Mouse (Mus musculus) forebrain, embryonic 12.5 days (tissue): ENCODE measurements at regions not wholly inside any gene's neighbourhood (a gene's known extent, or its start where the extent isn't known, plus 50 kb on each side); places are given as distances from the start of the nearest gene placed in this dataset.
"Not testable (repeated sequence)": the region's sequence is repeated elsewhere in the genome, so short reads cannot be mapped to it uniquely, and the experiment has no call there.

Experiments
- ATAC-seq: fragments of 200-750 bp; cut with Nextera tagmentation; 2 replicates; pipeline ENCODE4 v1.8.0; 2017; ENCODE audit warnings: moderate TSS enrichment; ENCODE audit not compliant: low FRiP score
- H3K27ac ChIP-seq: fragments of 300-500 bp; sonication (generic); 2 replicates; pipeline ENCODE4 v1.5.1; 2016; ENCODE audit warnings: mild to moderate bottlenecking
- H3K27me3 ChIP-seq: fragments of 300-500 bp; sonication (generic); 2 replicates; pipeline ENCODE4 v1.6.1; 2016; ENCODE audit warnings: mild to moderate bottlenecking
- H3K36me3 ChIP-seq: fragments of 300-500 bp; sonication (generic); replicated peaks from 2 replicates; pipeline ENCODE4 v1.6.1; 2016; ENCODE audit warnings: mild to moderate bottlenecking
- H3K4me1 ChIP-seq: fragments of 300-500 bp; sonication (generic); 2 replicates; pipeline ENCODE4 v1.6.1; 2016
- H3K4me2 ChIP-seq: fragments of 300-500 bp; sonication (generic); 2 replicates; pipeline ENCODE4 v1.6.1; 2016; ENCODE audit warnings: mild to moderate bottlenecking, moderate library complexity
- H3K4me3 ChIP-seq: fragments of 300-500 bp; sonication (generic); replicated peaks from 2 replicates; pipeline ENCODE4 v1.5.1; 2016; ENCODE audit warnings: mild to moderate bottlenecking
- H3K9ac ChIP-seq: fragments of 300-500 bp; sonication (generic); 2 replicates; pipeline ENCODE4 v1.6.1; 2016; ENCODE audit warnings: mild to moderate bottlenecking
- H3K9me3 ChIP-seq: fragments of 300-500 bp; sonication (generic); 2 replicates; pipeline ENCODE4 v1.6.1; 2016
- WGBS: fragments of 180-500 bp; shearing (Covaris S2); methylation state at CpG from one replicate; pipeline ENCODE4 v1.1.7; 2016; 5-methylcytosine and 5-hydroxymethylcytosine counted together

DNA sequence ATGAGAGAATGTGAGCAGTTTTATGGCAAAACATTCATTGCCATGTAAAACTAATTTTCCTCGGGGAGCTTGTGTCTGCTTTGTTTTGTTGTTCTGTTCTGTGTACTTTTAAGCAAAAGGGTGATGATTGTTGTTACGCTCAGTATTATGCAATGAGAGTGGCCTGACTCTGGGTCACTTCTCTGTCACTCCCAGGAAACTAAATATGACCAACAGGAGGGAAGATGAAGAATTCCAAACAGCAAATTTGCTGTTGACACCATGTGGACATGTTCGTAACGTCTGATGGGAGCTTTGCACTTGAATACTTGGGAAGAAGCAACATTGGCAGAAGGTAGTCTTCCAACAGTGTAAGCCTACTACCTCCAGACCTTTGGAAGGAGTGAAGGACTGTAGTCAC, 159.7 kb upstream of the Ptgfr start:
- Histone ChIP-seq H3K4me1 (no peaks in the 10 kb centered on the region), H3K9me3 (no peaks in the 10 kb centered on the region), H3K4me2 (no peak overlapping the region), H3K36me3 (no peaks in the 10 kb centered on the region), H3K27me3 (no peaks in the 10 kb centered on the region), H3K27ac (no peak overlapping the region), H3K4me3 (no peak overlapping the region), H3K9ac (no peak overlapping the region)
- ATAC-seq = no peak
- WGBS = 93% methylated on average over 4 of the region's 4 CpGs

DNA sequence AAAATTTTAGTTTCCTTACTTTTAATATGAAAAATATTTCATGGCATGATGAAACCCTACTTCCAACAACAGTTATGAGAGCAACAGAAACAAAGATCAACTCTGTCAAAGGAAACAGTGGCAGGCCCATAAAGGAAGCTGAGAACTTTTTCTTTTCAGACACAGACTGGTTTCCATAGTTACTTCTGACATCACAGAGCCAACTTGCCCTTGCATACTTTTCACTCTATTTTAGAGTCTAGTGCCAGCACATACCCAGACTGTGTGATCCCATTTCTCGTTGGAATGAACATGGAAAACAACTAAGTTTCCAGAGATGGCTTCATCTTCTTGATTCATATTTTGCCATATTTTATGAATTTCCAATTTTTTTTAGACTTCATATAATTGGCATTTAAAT, 150.8 kb upstream of the Ptgfr start:
- WGBS = 71% methylated on average over 1 of the region's 1 CpGs

DNA sequence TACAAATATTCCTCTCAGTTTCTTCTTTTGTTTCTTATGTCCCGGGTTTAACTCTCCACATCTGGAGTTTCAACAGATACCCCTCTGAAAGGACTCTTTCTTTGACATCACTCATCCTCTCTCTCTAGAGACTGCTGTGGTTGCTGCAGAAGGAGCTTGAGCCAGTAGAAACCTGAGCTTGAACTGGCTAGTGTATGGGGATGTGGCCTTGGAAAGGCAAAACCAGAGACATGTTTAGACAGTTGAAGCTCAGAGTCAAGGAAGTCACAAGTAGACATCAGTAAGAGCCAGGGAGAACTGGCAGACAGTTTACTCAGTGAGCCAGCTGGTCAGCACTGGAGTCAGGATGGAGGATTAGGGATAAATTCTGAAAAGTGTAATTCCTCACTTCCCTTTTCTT, 140.7 kb upstream of the Ptgfr start:
- no peak overlapping the region for H3K27ac ChIP-seq
- H3K4me2 ChIP-seq = no peak overlapping the region
- WGBS = 76% methylated on average over 1 of the region's 1 CpGs
- no peak overlapping the region for H3K9ac ChIP-seq
- no peaks in the 10 kb centered on the region for H3K36me3 ChIP-seq
- ATAC-seq = no peak
- H3K27me3 ChIP-seq = no peaks in the 10 kb centered on the region
- H3K4me1 ChIP-seq = no peaks in the 10 kb centered on the region
- no peak overlapping the region for H3K4me3 ChIP-seq
- H3K9me3 ChIP-seq = no peaks in the 10 kb centered on the region

More for the DNA sequence above, 150.8 kb upstream of the Ptgfr start:
- Histone ChIP-seq H3K9ac (no peak overlapping the region), H3K4me3 (no peak overlapping the region), H3K27ac (no peak overlapping the region), H3K36me3 (no peaks in the 10 kb centered on the region), H3K27me3 (no peaks in the 10 kb centered on the region), H3K9me3 (no peaks in the 10 kb centered on the region), H3K4me1 (no peaks in the 10 kb centered on the region), H3K4me2 (no peak overlapping the region)
- no peak for ATAC-seq

DNA sequence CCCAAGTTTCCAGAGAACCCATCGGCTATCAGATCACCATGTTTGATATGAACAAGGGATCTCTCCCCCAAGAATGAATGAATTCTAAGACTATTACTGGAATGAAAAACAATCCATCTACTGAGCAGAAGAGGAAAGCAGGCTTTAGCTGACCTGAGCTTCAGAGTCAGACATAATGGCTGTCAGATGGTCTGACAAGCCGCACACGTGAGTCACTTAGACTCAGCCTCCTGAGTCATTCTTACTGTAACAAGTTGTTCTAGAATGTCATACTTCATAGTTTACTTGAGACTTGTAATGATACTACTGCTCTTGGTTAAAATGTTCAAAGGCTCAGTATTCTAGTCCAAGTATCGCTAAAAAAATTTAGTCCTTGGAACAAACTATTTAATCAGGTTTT, 140.2 kb upstream of the Ptgfr start:
- WGBS = 90% methylated on average over 4 of the region's 4 CpGs
- ATAC-seq = no peak
- no peaks in the 10 kb centered on the region for H3K4me1 ChIP-seq
- no peak overlapping the region for H3K27ac ChIP-seq
- no peaks in the 10 kb centered on the region for H3K27me3 ChIP-seq
- no peaks in the 10 kb centered on the region for H3K36me3 ChIP-seq
- no peak overlapping the region for H3K4me2 ChIP-seq
- no peak overlapping the region for H3K4me3 ChIP-seq
- no peaks in the 10 kb centered on the region for H3K9me3 ChIP-seq
- no peak overlapping the region for H3K9ac ChIP-seq

DNA sequence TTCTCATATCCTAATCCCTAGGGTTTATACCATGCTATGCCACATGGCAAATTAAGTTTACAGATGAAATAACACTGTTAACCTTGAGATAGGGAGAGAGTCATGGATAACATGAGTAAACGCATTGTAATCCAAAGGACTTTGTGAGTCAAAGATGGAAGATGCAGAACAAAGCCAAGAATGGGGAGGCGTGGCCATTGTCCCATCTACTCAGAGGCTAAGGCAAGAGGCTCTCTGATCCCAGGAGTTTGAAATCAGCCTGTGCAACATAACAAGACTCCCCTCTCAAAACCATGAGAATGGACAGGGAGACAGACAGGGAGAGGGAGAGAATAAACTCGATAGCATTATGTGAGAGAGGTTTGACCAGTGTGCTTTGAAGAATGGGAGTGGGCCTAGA, 112.4 kb upstream of the Ptgfr start:
- H3K9ac ChIP-seq = no peak overlapping the region
- WGBS = 82% methylated on average over 3 of the region's 3 CpGs
- no peak overlapping the region for H3K4me2 ChIP-seq
- H3K9me3 ChIP-seq = no peaks in the 10 kb centered on the region
- no peak overlapping the region for H3K27ac ChIP-seq
- no peak overlapping the region for H3K4me3 ChIP-seq
- H3K4me1 ChIP-seq = no peaks in the 10 kb centered on the region
- ATAC-seq = no peak
- H3K27me3 ChIP-seq = no peaks in the 10 kb centered on the region
- no peaks in the 10 kb centered on the region for H3K36me3 ChIP-seq

DNA sequence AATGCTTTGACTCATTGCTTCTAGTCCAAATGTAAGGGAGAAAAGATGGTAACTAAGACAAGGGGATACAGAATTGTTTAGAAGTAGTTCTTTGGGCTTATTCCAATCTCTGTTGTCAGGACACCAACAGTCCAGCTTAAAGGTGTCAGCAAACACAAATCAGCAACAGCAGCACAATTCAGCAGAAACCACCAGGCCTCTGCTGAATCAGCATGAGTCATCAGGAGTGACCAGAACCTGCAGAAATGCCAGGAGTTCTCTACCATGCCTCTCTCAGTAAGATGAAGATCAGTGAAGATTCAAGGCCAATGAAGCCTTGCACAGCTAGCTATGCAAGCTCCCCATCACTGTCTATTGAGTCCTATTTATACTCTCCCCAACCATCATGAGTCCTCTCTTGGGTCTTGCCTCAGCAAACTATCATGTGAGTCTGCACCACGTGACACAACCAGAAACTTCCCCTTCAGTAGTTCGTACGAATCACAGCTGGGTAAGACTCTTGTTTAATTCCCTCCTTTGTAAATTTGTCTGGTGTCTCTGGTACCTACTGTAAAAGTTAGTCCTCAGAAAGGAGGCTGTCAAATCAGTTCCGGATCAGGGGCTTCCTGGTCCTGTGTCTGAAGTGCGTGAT, 110.7 kb upstream of the Ptgfr start:
- Histone ChIP-seq H3K4me1 (no peaks in the 10 kb centered on the region), H3K9me3 (no peaks in the 10 kb centered on the region), H3K27me3 (no peaks in the 10 kb centered on the region), H3K36me3 (no peaks in the 10 kb centered on the region), H3K4me2 (no peak overlapping the region), H3K4me3 (no peak overlapping the region), H3K9ac (no peak overlapping the region), H3K27ac (no peak overlapping the region)
- no peak for ATAC-seq
- 95% methylated on average over 5 of the region's 5 CpGs for WGBS

DNA sequence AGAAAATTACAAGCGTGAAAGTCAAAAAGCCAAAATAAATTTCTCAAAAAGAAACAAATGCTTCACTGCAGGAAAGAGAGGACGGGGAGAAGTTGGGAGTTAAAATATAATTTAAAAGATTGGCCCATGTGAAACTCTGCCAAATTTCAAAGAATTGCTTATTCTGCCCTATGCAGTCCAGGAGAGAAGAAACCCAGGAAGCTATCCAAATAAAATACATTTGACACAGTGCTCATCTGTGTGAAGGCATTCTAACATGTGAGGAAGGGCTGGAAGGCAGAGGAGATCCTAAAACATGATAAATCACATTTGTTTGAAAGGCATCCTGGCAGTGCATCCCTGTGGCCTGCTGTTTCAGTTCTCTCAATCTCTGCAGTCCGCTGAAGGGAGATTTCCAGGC, 108.5 kb upstream of the Ptgfr start:
- Histone ChIP-seq H3K9ac (no peak overlapping the region), H3K27ac (no peak overlapping the region), H3K9me3 (no peaks in the 10 kb centered on the region), H3K36me3 (no peaks in the 10 kb centered on the region), H3K27me3 (no peaks in the 10 kb centered on the region), H3K4me2 (no peak overlapping the region), H3K4me1 (no peaks in the 10 kb centered on the region), H3K4me3 (no peak overlapping the region)
- ATAC-seq = no peak
- 81% methylated on average over 3 of the region's 3 CpGs for WGBS

DNA sequence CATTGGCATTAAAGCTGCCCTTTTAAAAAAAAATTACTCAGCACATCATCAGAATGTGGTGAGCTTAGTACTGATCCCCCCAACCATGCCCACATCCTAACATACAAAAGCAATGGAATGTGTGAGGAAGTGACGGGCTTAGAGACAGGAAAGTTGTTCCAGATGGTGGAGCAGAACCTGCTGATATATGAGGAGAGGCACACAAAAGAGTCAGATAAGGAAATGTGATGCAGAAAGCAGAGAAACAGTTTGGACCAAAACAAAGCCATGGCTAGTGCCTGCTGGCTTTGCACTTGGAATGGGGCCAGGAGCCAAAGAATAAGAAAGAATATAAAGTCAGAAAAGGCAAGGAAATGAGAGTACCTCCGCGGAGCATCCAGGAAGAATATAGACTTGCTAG, 106.1 kb upstream of the Ptgfr start:
- Histone ChIP-seq H3K36me3 (no peaks in the 10 kb centered on the region), H3K4me2 (no peak overlapping the region), H3K9me3 (no peaks in the 10 kb centered on the region), H3K4me3 (no peak overlapping the region), H3K4me1 (no peaks in the 10 kb centered on the region), H3K9ac (no peak overlapping the region), H3K27ac (no peak overlapping the region), H3K27me3 (no peaks in the 10 kb centered on the region)
- 77% methylated on average over 3 of the region's 3 CpGs for WGBS
- ATAC-seq = no peak

DNA sequence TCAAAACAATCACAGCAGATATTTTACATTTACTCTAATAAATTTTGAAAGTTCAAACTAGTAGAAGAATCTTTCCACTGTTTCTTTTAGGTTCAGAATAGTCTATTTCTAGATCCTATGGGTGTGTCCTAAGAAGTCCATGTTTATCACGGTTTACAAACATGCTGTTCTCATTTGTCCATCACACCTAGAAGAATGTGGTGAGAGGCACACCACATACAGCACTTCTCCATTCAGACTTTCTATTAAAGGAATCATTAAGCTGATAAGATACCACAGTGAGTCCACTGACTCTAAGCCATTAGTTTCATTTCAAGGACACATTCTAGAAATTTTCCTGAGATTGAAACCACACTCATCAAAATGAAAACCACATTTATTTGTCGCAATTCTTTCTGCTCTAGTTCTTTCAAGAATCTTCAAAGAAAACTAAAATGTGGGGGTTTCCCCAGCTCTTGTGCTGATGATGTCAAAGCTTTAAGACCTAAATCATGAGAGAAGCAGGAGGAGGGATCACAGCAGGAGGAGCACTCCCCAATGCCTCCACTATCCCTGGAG, 101.1 kb upstream of the Ptgfr start:
- H3K4me3 ChIP-seq = no peak overlapping the region
- ATAC-seq = no peak
- WGBS = 74% methylated on average over 2 of the region's 2 CpGs

DNA sequence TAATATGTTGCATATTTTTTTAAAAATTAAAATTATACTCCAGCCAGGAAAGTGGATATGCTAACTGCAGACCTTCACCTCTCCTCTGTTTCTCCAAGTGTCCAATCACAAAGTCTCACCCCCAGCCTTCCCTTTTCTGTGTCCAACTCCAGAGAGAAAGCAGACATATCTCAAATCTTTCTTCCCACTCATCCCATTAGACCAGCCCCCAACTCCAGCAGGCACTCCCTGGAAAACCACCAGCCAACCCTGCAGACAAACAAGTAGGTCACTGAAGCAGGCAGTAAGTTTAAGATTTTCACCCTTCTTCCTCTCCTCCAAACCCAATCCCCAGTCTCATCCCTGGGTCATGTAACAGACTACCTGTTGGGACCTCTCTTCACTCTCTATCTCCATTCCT, 94.2 kb upstream of the Ptgfr start:
- Histone ChIP-seq H3K4me2 (no peak overlapping the region), H3K27ac (no peak overlapping the region), H3K9me3 (no peaks in the 10 kb centered on the region), H3K36me3 (no peaks in the 10 kb centered on the region), H3K4me1 (no peaks in the 10 kb centered on the region), H3K9ac (no peak overlapping the region), H3K27me3 (no peaks in the 10 kb centered on the region), H3K4me3 (no peak overlapping the region)
- ATAC-seq = no peak

More for the DNA sequence above, 101.1 kb upstream of the Ptgfr start:
- H3K4me1 ChIP-seq = no peaks in the 10 kb centered on the region
- no peak overlapping the region for H3K9ac ChIP-seq
- H3K36me3 ChIP-seq = no peaks in the 10 kb centered on the region
- H3K27ac ChIP-seq = no peak overlapping the region
- no peaks in the 10 kb centered on the region for H3K9me3 ChIP-seq
- no peak overlapping the region for H3K4me2 ChIP-seq
- no peaks in the 10 kb centered on the region for H3K27me3 ChIP-seq

DNA sequence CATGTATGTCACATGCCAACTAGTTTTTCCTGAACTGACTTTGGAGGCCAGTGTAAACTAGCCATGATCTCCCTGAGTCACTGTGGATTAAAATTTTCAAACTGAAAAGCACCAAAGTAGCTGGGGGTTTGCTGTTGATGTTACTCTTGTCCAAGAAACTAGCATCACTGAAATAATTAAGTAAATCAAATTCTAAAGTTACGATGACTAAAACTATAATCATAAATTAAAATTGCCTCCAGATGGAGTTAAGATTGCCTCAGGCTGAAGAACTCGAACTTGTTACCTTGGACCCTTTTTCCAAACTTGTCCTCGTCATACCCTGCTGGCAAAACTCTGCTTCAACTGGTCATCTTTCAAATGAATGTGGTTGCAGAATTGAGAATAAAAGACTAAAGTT, 93.7 kb upstream of the Ptgfr start:
- Histone ChIP-seq H3K27me3 (no peaks in the 10 kb centered on the region), H3K4me1 (no peaks in the 10 kb centered on the region), H3K4me3 (no peak overlapping the region), H3K9ac (no peak overlapping the region), H3K4me2 (no peak overlapping the region), H3K9me3 (no peaks in the 10 kb centered on the region), H3K27ac (no peak overlapping the region), H3K36me3 (no peaks in the 10 kb centered on the region)
- ATAC-seq = no peak
- WGBS = 87% methylated on average over 3 of the region's 3 CpGs

DNA sequence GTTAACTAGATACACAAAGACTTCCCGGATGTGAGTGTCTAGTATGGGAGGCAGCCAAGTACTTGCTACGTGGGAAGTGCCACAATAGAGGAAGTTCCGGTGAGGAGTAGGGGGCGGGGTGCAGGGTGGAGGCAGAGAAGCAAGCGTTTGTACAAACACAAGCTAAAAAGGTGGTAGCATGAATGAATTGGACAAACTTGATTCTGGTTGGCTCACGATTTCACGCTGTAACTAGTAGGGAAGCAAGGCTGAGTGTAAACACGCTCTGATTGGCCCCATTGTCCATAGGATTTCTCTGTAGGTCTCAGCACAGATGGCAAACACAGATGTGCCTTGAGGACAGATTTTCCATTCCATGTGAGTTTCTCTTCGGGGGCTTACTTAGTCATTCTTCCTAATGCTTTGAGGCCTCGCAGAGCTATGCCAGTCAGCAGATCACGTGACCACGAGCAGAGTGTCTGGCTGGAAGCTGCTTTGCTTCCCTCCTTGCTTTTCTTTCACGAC, 76.6 kb upstream of the Ptgfr start:
- ATAC-seq = peak; percentile 83
- H3K4me1 ChIP-seq = no peaks in the 10 kb centered on the region
- no peaks in the 10 kb centered on the region for H3K36me3 ChIP-seq
- WGBS = 64% methylated on average over 13 of the region's 13 CpGs
- no peak overlapping the region for H3K9ac ChIP-seq
- no peak overlapping the region for H3K4me2 ChIP-seq
- H3K27ac ChIP-seq = no peak overlapping the region
- H3K9me3 ChIP-seq = no peaks in the 10 kb centered on the region
- H3K4me3 ChIP-seq = no peak overlapping the region
- H3K27me3 ChIP-seq = no peaks in the 10 kb centered on the region

DNA sequence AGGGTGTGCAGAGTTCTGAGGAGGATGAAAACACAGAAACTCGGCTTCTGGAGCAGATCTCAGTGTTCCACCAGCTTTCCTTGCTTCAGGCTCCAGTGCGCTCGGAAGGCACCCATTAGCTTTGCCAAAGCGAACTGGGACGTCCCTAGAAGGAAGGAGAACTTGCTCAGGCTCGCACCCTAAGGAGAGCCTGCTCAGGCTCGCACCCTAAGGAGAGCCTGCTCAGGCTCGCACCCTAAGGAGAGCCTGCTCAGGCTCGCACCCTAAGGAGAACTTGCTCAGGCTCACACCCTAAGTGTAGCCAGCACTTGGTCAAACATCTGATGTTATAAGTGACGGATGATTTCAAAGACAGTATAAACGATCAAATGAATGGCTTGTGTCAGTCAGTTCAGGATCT, 74.9 kb upstream of the Ptgfr start:
- not testable (repeated sequence) for H3K27me3 ChIP-seq, ATAC-seq
- WGBS = 86% methylated on average over 11 of the region's 11 CpGs

More for the DNA sequence above, 74.9 kb upstream of the Ptgfr start:
- not testable (repeated sequence) for H3K4me1 ChIP-seq, H3K9ac ChIP-seq, H3K9me3 ChIP-seq, H3K36me3 ChIP-seq, H3K27ac ChIP-seq, H3K4me2 ChIP-seq, H3K4me3 ChIP-seq
